Mouse (Mus musculus): Measurements from ENCODE around the gene Filip1l. TPM values are rescaled to one million over a fixed set of nuclear protein-coding genes. Genes with fewer than 3 reads are reported as not detected.

The Filip1l gene
- polyA plus RNA-seq, 1 experiment from 2014 or later, result 56.2 TPM

DNA sequence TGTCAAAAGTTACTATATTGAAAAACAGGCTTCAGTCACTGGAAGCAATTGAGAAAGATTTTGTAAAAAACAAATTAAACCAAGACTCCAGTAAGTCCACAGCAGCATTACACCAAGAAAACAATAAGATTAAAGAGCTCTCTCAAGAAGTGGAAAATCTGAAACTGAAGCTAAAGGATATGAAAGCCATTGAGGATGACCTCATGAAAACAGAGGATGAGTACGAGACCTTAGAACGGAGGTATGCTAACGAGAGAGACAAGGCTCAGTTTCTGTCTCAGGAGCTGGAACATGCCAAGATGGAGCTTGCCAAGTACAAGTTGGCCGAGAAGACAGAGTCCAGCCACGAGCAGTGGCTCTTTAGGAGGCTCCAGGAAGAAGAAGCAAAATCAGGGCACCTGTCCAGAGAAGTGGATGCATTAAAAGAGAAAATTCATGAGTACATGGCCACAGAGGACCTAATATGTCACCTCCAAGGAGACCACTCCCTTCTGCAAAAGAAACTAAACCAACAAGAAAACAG, 218.0 kb downstream of the Filip1l start:
- Histone ChIP-seq H3K36me3 (ENCODE audit: control insufficient read depth, insufficient read depth, low read length) (peaks cover 19% of the 10 kb centered on the region; the same call in 1 of the 2 replicates), H3K4me1 (ENCODE audit: control insufficient read depth, insufficient read depth, low read length) (peaks cover 8% of the 10 kb centered on the region), H3K27me3 (ENCODE audit: control insufficient read depth, insufficient read depth, low read length) (no peaks in the 10 kb centered on the region), H3K9ac (ENCODE audit: low read length) (no peak overlapping the region), H3K4me3 (replicated peaks; ENCODE audit: low read length) (no peak overlapping the region), H3K4me2 (ENCODE audit: low read depth, low read length) (no peak overlapping the region), H3K27ac (ENCODE audit: low read length) (no peak overlapping the region), H3K9me3 (replicated peaks; ENCODE audit: control insufficient read depth, low read length) (no peaks in the 10 kb centered on the region)
- no peak for ATAC-seq (ENCODE audit: insufficient read depth, low FRiP score)
- WGBS, result 80% methylated on average over 5 of the region's 5 CpGs

DNA sequence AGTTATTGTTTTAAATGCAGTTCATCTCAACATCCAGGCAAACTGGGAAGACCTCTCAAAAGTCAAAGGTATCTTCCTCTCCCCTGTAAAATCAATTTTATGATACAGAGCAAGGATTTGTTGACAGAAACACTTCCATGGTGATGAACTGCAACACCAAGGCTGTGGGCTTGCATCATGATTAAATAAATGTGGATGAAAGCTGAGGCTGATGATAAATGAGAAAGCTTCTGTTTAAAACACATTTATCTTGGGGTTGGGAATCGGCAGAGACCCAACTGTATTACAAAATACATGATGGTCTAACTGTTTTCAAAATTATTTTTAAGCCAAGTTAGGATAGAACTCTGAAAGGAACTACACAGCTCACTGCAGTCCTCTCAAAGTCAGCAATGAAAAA, 220.9 kb downstream of the Filip1l start:
- Histone ChIP-seq H3K27me3 (ENCODE audit: control insufficient read depth, insufficient read depth, low read length) (no peaks in the 10 kb centered on the region), H3K4me2 (ENCODE audit: low read depth, low read length) (no peak overlapping the region), H3K36me3 (ENCODE audit: control insufficient read depth, insufficient read depth, low read length) (peaks cover 19% of the 10 kb centered on the region; the same call in 1 of the 2 replicates), H3K4me1 (ENCODE audit: control insufficient read depth, insufficient read depth, low read length) (peaks cover 8% of the 10 kb centered on the region), H3K9ac (ENCODE audit: low read length) (no peak overlapping the region), H3K9me3 (replicated peaks; ENCODE audit: control insufficient read depth, low read length) (no peaks in the 10 kb centered on the region), H3K4me3 (replicated peaks; ENCODE audit: low read length) (no peak overlapping the region), H3K27ac (ENCODE audit: low read length) (no peak overlapping the region)
- WGBS, result 37% methylated on average over 1 of the region's 1 CpGs
- ATAC-seq (ENCODE audit: insufficient read depth, low FRiP score), result no peak

DNA sequence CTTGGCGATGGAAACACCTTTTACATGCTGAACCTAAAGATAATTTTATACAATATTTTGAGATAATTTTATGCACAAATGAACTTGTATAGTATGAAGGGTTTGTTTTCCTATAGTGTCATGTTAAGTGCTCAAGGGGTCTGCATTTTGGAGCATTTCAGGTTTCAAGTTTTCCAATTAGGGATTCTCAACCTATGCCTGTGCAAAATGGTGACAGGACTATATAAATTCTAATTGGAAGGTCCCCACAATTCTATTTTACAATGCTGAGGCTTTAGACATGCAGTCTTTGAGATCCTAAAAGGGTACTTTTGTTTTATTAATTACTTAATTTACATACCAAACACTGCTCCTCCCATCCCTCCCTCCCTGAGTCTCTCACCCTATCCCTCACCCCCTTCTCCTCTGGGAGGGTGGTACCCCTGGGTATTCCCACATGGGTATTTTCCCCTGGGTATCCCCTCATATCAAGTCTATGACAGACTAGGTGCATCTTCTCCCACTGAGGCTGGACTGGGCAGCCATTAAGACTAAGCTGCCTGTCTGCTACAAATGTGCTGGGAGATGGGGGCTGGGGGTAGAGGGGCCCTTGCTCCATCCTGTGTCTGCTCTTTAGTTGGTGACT, 223.0 kb downstream of the Filip1l start:
- Histone ChIP-seq H3K27me3 (ENCODE audit: control insufficient read depth, insufficient read depth, low read length) (no peaks in the 10 kb centered on the region), H3K27ac (ENCODE audit: low read length) (no peak overlapping the region), H3K36me3 (ENCODE audit: control insufficient read depth, insufficient read depth, low read length) (peaks cover 11% of the 10 kb centered on the region; the same call in 1 of the 2 replicates), H3K9me3 (replicated peaks; ENCODE audit: control insufficient read depth, low read length) (no peaks in the 10 kb centered on the region), H3K4me3 (replicated peaks; ENCODE audit: low read length) (no peak overlapping the region), H3K4me2 (ENCODE audit: low read depth, low read length) (no peak overlapping the region), H3K4me1 (ENCODE audit: control insufficient read depth, insufficient read depth, low read length) (peaks cover 8% of the 10 kb centered on the region), H3K9ac (ENCODE audit: low read length) (no peak overlapping the region)
- WGBS, result 94% methylated on average over 1 of the region's 1 CpGs
- ATAC-seq (ENCODE audit: insufficient read depth, low FRiP score), result no peak

DNA sequence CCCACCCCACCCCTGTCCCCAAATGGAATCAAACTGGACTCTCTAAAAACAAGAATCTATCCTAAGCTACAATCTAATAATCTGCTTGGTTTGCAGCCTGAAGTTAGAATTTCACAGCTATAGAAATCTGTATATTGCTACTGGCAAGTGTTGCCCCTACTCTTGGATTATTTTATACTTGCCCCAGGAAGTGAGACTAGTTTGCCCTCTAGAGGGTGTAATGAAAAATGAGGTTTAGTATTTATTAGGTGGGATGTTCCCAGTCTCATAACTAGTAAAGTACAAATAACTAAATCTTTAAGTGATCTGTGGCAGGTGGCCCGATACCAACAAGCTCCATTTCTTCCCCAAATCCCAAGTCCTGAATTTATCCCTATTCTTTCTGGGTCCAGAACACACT, 224.6 kb downstream of the Filip1l start:
- no peaks in the 10 kb centered on the region for H3K27me3 ChIP-seq (ENCODE audit: control insufficient read depth, insufficient read depth, low read length)
- no peak overlapping the region for H3K4me2 ChIP-seq (ENCODE audit: low read depth, low read length)
- no peak overlapping the region for H3K27ac ChIP-seq (ENCODE audit: low read length)
- H3K36me3 ChIP-seq (ENCODE audit: control insufficient read depth, insufficient read depth, low read length), result 0 out of 2 replicates have a peak, but pooled peaks cover 3% of the 10 kb centered on the region
- no peaks in the 10 kb centered on the region for H3K9me3 ChIP-seq (replicated peaks; ENCODE audit: control insufficient read depth, low read length)
- H3K4me1 ChIP-seq (ENCODE audit: control insufficient read depth, insufficient read depth, low read length), result peaks cover 8% of the 10 kb centered on the region; the same call in 1 of the 2 replicates
- no peak overlapping the region for H3K4me3 ChIP-seq (replicated peaks; ENCODE audit: low read length)
- no peak for ATAC-seq (ENCODE audit: insufficient read depth, low FRiP score)
- WGBS, result 80% methylated on average over 1 of the region's 1 CpGs
- H3K9ac ChIP-seq (ENCODE audit: low read length), result no peak overlapping the region

DNA sequence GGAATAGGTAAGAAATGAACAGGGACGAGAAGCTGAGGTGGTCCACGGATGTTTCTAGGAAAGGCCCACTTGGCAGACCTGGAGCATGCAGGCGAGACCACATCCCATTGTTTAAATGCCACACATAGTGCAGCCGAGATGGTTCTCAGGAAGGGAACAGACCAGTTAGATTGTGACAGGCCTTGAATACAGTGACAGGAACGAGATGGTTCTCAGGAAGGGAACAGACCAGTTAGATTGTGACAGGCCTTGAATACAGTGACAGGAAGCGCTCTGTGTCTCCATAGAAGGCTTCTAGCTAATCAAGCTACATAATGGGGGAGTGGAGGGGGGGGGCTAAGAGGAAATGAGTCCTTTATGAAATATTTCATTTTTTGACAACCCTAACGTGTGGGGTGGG, 227.1 kb downstream of the Filip1l start:
- Histone ChIP-seq H3K4me2 (ENCODE audit: low read depth, low read length) (no peak overlapping the region), H3K9ac (ENCODE audit: low read length) (no peak overlapping the region), H3K9me3 (replicated peaks; ENCODE audit: control insufficient read depth, low read length) (no peaks in the 10 kb centered on the region), H3K27ac (ENCODE audit: low read length) (peak overlapping the region; percentile 6; the same call in 1 of the 2 replicates), H3K36me3 (ENCODE audit: control insufficient read depth, insufficient read depth, low read length) (no peaks in the 10 kb centered on the region), H3K4me1 (ENCODE audit: control insufficient read depth, insufficient read depth, low read length) (no peaks in the 10 kb centered on the region), H3K27me3 (ENCODE audit: control insufficient read depth, insufficient read depth, low read length) (no peaks in the 10 kb centered on the region), H3K4me3 (replicated peaks; ENCODE audit: low read length) (no peak overlapping the region)
- WGBS, result 55% methylated on average over 7 of the region's 7 CpGs
- ATAC-seq (ENCODE audit: insufficient read depth, low FRiP score), result peak; percentile 44; the same call in 1 of the 2 replicates

DNA sequence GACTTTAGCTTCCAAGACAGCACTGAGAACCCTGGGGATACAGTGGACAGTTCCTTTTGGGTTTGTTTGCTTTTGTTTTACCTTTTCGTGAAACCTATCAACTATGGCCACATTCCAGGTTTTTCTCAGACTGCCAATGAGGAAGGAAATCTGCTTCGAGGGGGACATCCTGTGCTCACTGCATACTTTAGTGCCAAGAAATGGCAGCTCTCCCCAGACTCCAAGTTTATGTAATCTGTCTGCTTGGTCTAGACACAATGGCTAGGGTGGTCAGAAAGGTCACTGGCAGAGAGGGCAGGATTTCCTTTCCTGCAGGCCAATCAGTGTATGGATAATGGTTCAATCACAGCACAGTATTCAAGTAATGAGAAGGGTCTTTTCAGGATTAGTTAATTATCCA, 229.1 kb downstream of the Filip1l start:
- Histone ChIP-seq H3K27me3 (ENCODE audit: control insufficient read depth, insufficient read depth, low read length) (no peaks in the 10 kb centered on the region), H3K4me2 (ENCODE audit: low read depth, low read length) (no peak overlapping the region), H3K9me3 (replicated peaks; ENCODE audit: control insufficient read depth, low read length) (no peaks in the 10 kb centered on the region), H3K9ac (ENCODE audit: low read length) (no peak overlapping the region), H3K36me3 (ENCODE audit: control insufficient read depth, insufficient read depth, low read length) (no peaks in the 10 kb centered on the region), H3K4me1 (ENCODE audit: control insufficient read depth, insufficient read depth, low read length) (no peaks in the 10 kb centered on the region), H3K27ac (ENCODE audit: low read length) (0 out of 2 replicates have a peak overlapping the region, but pooled peaks have one; percentile 12), H3K4me3 (replicated peaks; ENCODE audit: low read length) (no peak overlapping the region)
- no peak for ATAC-seq (ENCODE audit: insufficient read depth, low FRiP score)
- WGBS, result 66% methylated on average over 2 of the region's 2 CpGs

DNA sequence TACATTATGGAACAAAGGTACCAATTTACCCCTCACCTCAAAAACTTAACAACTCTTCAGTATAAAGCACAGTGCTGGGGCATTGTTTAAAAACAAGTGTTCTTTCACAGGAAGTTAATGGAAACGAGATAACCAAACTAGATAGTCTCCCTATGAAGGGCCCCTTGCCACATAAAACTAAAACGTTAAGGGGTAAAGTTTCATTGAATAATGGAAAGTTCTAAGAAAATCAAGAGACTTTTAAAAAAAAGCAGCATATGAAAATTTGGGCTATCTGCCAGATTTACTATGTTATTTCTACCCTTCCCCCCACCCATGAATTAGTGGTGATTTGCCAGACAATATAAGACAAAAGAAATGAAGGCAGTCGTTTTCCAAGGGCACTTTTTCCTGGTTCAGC, 232.3 kb downstream of the Filip1l start:
- H3K27me3 ChIP-seq (ENCODE audit: control insufficient read depth, insufficient read depth, low read length), result no peaks in the 10 kb centered on the region
- H3K4me1 ChIP-seq (ENCODE audit: control insufficient read depth, insufficient read depth, low read length), result no peaks in the 10 kb centered on the region
- no peak overlapping the region for H3K4me2 ChIP-seq (ENCODE audit: low read depth, low read length)
- no peak for ATAC-seq (ENCODE audit: insufficient read depth, low FRiP score)
- no peak overlapping the region for H3K9ac ChIP-seq (ENCODE audit: low read length)
- no peaks in the 10 kb centered on the region for H3K36me3 ChIP-seq (ENCODE audit: control insufficient read depth, insufficient read depth, low read length)
- 32% methylated on average over 3 of the region's 3 CpGs for WGBS
- H3K9me3 ChIP-seq (replicated peaks; ENCODE audit: control insufficient read depth, low read length), result no peaks in the 10 kb centered on the region
- 0 out of 2 replicates have a peak overlapping the region, but pooled peaks have one; percentile 1 for H3K27ac ChIP-seq (ENCODE audit: low read length)
- no peak overlapping the region for H3K4me3 ChIP-seq (replicated peaks; ENCODE audit: low read length)

DNA sequence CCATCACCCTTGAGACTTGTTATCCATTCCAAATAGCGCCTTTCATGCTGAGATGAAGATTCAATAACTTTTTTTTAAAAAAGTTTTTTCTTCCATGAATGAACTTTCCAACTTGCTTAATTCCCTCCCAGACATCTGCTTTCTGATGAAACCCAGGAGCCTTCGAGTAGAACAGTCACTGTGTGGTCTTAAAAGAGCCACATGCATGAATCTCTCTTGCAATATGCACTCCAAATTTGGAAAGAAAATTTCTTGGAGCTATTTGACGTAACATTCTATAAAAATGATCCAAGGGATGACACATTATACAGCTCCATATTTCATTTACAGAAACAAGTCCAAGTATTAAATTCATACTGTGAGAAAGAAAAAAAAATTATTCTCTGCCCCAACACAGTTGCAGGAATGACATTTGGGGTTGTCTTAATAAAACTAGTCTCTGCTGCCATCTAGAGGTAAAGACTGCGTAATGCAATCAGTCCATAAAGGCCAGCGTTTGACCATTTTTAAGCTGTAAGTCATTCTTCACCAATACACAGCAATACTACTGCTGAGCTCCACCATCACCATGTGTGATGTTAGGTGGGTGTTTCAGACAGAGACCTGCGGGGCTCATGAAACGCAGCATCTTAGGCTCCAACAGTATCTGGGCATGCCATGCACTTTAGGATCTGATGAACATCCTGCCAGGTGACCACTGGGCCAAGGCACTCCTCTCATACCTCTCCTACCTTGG, 240.7 kb downstream of the Filip1l start:
- no peaks in the 10 kb centered on the region for H3K36me3 ChIP-seq (ENCODE audit: control insufficient read depth, insufficient read depth, low read length)
- no peaks in the 10 kb centered on the region for H3K27me3 ChIP-seq (ENCODE audit: control insufficient read depth, insufficient read depth, low read length)
- no peak overlapping the region for H3K4me2 ChIP-seq (ENCODE audit: low read depth, low read length)
- no peaks in the 10 kb centered on the region for H3K4me1 ChIP-seq (ENCODE audit: control insufficient read depth, insufficient read depth, low read length)
- WGBS, result 26% methylated on average over 7 of the region's 7 CpGs
- H3K4me3 ChIP-seq (replicated peaks; ENCODE audit: low read length), result no peak overlapping the region
- no peak overlapping the region for H3K27ac ChIP-seq (ENCODE audit: low read length)
- H3K9ac ChIP-seq (ENCODE audit: low read length), result no peak overlapping the region
- no peaks in the 10 kb centered on the region for H3K9me3 ChIP-seq (replicated peaks; ENCODE audit: control insufficient read depth, low read length)
- peak; percentile 66 for ATAC-seq (ENCODE audit: insufficient read depth, low FRiP score)

DNA sequence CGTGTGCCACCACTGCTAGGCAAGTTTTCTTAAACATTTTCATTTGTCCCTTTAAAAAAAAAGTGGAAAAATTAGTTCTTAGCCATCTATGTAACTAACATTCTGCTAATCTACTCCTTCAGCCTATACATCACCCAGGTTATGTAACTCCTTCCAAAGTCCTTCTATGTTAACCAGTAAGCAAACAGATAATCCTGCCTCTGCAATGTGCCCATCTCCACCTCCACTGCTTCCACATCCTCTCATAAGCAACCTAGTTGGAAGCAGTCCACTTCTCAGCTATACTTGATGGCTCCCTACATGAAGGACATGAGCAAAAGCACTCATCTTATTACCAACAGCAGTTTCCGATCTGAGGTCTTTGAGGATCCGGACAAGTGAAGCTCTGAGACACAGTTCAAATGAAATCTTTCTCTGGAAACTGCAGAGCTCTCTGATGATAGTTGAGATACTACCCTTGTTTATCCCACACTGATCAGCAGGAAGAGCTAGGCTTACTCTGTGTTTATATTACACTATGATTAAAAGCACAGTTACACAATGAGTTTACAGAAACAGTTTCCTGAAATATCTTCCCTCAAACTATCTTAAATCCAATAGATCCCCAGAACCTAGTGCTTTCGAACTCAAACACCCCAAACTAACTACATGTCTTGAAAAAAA, 244.5 kb downstream of the Filip1l start:
- Histone ChIP-seq H3K4me2 (ENCODE audit: low read depth, low read length) (no peak overlapping the region), H3K9me3 (replicated peaks; ENCODE audit: control insufficient read depth, low read length) (no peaks in the 10 kb centered on the region), H3K9ac (ENCODE audit: low read length) (no peak overlapping the region), H3K4me1 (ENCODE audit: control insufficient read depth, insufficient read depth, low read length) (no peaks in the 10 kb centered on the region), H3K27ac (ENCODE audit: low read length) (no peak overlapping the region), H3K27me3 (ENCODE audit: control insufficient read depth, insufficient read depth, low read length) (no peaks in the 10 kb centered on the region), H3K4me3 (replicated peaks; ENCODE audit: low read length) (no peak overlapping the region), H3K36me3 (ENCODE audit: control insufficient read depth, insufficient read depth, low read length) (no peaks in the 10 kb centered on the region)
- no peak for ATAC-seq (ENCODE audit: insufficient read depth, low FRiP score)
- WGBS, result 69% methylated on average over 4 of the region's 4 CpGs

Data from stomach, embryonic 16.5 days (tissue).